Mouse (Mus musculus) kidney, postnatal 14 days (tissue): Measurements from ENCODE around the gene Ube2m.

Experiments used
- DNase-seq: peaks from one replicate; pipeline ENCODE4 v3.0.0; 2022; ENCODE audit warnings: mixed read lengths

The Ube2m gene

DNA sequence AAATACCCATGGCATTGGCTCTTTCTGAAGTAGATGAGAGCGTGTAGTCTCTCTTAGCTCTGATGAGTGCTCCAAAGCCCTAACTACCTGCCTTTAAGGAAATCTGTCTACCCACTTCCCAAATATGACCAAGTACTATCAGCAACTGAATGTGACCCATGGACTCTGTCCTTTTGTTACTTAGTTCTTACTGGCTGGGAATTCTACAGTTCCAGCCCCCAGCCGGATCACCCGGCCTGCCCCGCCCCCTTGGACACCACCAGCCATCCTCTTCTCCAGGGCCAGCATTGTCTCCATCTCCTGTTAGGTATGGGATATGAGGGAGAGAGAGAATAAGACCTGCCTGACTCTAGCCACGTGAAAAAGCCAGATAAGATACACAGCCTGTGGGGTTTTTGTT lies 40.0 kb downstream of the Ube2m start, which contains the start of gene Slc27a5:
Slc27a5 (minus strand) TSS at position 140 of the 400 bp plus-strand sequence.
- DNase-seq = no peak

DNA sequence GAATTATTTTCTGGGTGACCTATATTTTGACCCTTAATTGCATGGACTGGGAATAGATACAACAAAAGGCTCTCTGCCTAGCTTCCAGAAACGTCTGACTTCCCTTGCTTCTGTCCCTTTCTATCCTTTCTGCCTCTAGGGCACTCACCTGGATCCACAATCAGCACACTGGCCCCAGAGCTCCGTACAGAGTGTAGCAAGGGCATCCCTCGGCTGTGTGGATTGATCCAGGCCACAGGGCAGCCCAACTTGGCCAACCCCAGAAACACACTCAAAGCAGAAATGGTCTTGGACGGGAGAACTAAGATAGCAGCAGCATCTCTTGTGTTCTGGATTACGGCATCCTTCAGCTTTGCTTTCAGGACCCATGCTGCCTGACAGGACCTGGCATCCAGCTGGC lies 40.8 kb downstream of the Ube2m start:
- DNase-seq = no peak

DNA sequence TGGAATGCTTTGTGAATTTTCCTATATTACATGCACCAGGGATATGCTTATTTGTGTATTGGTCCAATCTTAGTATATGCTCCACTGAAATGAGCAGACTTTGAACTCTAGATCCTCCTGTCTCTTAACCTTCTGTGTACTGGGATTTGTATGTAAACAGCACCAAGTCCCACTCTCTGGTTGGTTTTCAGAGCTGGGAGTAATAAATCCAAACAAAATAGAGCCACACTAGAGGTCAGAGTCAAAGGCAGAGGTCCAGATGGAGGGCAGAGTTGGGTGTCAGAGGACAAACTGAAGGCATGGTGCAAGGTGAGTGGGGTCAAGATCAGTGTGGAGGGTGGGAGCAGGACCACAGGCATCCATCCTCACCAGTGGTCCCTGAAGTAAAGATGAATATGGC lies 42.2 kb downstream of the Ube2m start:
- no peak for DNase-seq

DNA sequence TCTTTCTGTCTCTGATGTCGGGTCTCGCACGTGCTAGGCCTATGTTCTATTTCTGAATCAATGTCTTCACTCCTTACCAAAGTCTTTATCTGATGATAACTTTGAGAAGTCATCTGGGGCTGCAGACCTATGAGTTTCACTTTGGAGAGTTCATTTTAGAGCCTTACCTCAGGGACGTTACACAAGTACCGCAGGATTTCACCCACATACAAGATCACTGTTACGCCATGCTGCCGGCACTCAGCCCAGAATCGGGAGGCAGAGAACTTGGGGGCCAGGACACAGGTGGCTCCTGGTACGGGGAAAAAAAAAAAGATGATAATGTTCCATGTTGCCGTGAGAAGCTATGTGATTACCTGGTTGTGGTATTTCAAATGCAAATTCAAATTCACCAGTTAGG lies 44.9 kb downstream of the Ube2m start:
- no peak for DNase-seq

DNA sequence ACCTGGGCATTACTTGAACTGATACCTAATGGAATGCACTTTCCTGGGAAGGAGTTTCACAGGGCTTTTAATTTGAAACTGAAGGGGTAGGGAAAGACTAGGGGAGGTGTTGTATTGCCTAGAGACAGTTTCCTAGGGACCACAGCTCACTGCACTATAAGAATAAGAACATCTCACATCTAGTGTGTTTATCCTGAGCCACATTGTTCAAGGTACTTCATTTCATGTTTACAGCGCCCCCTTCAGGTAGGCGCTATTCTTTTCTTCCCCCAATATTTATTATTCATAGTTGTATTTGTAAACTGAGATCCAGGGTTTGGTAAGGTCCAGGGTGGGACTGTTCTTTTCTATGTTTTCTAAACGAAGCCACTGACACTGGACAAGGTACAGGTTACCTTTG lies 45.9 kb downstream of the Ube2m start:
- no peak for DNase-seq

DNA sequence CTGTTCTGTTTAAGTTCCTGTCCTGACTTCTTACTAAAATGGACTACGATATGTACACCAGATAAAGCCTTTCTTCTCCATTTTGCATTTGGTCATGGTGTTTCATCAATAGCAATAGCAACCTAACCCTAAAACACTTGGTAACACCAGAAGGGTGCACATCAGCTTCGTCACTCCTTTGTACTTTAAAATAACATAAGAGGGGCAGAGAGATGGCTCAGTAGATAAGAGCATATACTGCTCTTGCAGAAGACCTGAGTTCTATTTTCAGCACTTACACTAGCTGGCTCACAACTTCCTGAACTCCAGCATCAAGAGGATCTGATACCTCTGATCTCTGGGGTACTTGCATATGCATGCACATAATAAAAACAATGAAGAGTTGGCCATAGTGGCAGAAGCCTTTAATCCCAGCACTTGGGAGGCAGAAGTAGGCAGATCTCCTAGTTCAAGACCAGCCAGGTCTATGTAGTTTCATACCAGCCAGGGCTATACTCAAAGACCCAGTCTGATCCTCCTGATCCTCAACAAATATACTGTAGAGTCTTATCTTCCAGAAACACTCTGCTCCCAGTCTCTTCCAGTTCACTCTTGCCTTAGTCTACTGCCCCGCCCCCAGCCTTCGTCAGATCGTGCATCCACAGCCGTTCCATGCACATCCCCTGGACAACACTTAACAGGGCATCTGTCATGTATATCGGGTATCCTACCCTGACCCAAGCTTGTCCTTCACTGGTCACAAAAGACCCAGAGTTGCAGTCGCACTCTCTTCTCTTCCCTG lies 50.5 kb downstream of the Ube2m start:
- DNase-seq = no peak

DNA sequence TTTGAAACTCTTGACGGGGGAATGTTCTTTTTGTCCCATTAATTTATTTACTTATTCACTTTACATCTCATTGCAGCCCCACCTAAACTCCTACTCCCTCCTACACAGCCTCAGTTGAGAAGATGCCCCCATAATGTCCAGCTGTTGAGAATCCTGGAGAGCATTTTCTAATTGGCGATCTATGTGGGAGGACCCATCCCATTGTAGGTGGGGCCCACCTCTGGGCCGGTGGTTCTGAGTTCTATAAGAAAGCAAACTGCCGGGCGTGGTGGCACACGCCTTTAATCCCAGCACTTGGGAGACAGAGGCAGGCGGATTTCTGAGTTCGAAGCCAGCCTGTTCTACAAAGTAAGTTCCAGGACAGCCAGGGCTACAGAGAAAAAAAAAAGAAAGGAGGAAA lies 51.2 kb downstream of the Ube2m start:
- DNase-seq = no peak

DNA sequence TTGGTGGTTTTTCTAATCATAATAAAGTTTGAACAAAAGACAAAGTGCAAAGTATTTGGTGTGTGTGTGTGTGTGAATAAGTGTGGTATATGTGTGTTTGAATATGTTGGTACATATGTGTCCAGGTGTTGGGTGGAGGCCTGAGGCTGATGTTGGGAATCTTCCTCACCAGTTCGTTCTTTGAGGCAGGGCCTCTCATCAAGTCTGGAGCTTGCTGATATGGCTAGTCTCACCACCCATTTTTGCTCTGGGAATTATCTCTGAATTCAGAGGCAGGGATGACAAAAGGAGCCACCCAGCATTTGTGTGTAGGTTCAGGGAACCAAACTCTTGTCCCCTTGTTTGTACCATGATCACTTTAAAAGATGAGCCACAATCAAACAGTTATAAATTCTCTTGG lies 52.4 kb downstream of the Ube2m start:
- DNase-seq = no peak
